Mouse (Mus musculus) hindlimb bud, embryonic 11.5 days (tissue): Measurements from ENCODE around the gene Fam222b.
"Not testable (repeated sequence)": the region's sequence is repeated elsewhere in the genome, so short reads cannot be mapped to it uniquely, and the experiment has no call there.

Experiments
- DNase-seq: peaks from one replicate; pipeline ENCODE4 v3.0.0-alpha.2; 2012; ENCODE audit warnings: low read depth, low spot score; ENCODE audit errors: extremely low spot score

Fam222b gene

GRCm38 (mm10) chr11:78134344-78134743 lies 39.9 kb downstream of the Fam222b start:
- no peak for DNase-seq

GRCm38 (mm10) chr11:78135314-78135713 lies 40.9 kb downstream of the Fam222b start:
- not testable (repeated sequence) for DNase-seq

DNA sequence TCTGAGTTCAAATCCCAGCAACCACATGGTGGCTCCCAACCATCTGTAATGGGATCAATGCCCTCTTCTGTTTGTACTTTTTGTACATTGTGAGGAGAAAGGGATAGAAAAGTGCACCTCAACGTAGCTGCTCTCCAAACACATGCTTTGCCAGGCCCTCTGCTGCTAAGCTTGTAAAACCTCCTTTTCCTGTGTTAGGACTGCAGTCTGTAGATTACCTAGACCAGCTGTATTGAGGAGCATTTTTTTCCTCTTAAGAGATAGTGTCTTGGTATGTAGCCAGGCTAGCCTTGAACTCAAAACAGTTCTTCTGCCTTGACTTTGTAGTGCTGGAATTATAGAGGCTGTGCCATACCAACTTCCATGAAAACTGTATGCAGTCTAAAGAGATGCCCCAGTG lies 41.7 kb downstream of the Fam222b start:
- DNase-seq, result no peak

GRCm38 (mm10) chr11:78137584-78137983 lies 43.1 kb downstream of the Fam222b start:
- DNase-seq, result no peak

DNA sequence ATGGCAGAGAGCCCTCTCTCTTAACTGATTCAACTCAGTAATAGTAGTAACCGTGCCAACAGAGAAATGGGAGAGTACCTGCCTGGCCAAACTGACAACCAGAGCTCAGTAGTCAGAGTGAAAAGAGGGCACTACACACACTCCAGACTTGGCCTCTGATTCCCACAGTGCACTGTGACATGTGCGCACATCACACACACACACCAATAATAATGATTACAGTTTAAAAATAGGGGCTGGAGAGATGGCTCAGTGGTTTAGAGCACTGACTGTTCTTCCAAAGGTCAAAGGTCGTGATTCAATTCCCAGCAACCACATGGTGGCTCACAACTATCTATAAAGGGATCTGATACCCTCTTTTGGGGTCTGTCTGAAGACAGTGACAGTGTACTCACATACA lies 43.6 kb downstream of the Fam222b start:
- no peak for DNase-seq

- no peak for DNase-seq
These were observed 46.2 kb downstream of the Fam222b start for GRCm38 (mm10) chr11:78140665-78141064.

DNA sequence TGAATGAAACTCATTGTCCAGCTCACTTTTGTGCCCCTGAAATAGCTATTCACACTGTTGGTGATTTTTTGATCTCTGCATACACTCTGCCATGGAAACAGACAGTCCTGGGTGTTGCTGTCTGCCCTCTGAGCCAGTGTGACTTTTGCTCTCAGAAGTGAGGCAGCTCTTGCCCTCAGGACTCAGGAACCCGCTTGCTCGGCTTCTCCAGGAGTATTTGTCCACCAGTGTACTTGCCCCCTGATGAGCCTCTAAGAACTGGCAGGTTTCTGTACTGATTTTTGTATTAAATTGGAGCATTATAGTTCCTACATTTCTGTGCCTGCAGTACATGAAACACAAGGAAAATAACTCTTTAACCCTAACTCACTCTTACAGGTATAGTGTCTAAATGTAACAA lies 49.1 kb downstream of the Fam222b start:
- no peak for DNase-seq

DNA sequence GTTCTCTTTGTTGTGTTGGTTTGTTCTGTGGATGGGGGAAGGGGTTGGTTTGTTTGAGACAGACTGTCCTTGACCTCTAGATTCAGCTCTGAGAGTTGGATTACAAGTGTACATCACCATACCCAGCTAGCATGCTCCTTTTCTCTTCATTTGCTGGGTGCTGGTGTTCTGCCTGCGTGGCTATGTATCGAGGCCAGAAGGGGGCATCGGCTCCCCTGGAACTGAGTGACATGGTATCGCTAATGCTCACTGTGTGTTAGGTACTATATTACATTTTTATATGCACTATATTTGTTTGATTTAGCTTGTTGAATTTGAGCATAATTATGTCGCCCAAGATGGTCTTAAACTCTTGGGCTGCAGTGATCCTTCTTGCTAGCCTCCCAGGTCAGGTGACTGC lies 51.7 kb downstream of the Fam222b start:
- DNase-seq, result no peak

DNA sequence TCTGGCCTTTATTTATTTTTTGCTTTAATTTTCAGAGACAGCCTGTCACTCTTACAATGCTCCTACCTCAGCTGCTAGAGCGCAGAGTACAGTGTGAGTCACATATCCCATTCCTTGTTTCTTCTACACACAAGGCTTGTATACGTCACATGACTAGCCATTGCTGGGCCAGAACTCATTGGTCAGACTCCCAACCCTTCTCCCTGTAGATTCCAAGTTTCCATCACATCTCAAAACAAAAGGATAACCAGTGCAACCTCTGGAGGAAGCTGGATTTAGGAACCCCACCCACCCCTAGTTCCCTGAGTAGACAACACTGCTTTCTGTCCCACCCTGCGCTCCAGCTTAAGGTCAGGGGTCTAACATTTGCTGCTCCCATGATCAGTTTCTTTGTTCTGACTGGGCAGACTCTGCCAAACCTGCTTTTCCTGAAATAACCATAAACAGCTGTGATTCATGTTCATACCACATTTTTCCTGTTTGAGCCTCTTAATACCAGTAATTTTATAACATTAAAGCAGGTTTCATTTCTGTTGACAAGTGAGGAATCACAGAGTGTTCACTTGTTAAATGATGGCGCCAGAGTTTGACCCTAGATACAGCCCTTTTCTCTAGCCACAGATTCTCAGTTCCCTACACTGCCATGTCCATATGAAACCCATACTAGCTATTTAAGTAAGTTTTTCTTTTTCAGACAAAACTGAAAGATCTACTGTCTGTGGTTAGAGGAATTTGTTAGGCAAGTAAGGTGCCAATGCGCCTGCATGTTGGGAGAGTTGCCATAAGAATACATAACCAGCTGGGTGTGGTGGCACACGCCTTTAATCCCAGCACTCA lies 52.5 kb downstream of the Fam222b start:
- no peak for DNase-seq

DNA sequence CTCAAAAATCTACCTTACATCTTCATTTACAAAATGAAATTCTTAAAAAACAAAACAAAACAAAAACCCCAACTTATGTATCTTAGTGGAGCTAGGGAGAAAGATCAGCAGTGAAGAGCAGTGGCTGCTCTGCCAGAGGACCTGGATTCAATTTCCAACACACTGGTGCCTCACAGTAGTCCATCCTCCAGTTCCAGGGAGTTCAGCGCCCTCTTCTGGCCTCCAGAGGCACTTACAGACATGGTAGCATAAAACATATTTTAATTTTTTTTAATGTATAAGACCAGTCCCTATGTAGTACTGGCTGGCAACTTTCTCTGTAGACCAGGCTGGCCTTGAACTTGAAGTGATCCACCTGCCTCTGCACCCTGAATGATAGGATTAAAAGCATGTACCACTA lies 56.7 kb downstream of the Fam222b start:
- no peak for DNase-seq

GRCm38 (mm10) chr11:78152299-78153231 lies 58.1 kb downstream of the Fam222b start:
- no peak for DNase-seq

DNA sequence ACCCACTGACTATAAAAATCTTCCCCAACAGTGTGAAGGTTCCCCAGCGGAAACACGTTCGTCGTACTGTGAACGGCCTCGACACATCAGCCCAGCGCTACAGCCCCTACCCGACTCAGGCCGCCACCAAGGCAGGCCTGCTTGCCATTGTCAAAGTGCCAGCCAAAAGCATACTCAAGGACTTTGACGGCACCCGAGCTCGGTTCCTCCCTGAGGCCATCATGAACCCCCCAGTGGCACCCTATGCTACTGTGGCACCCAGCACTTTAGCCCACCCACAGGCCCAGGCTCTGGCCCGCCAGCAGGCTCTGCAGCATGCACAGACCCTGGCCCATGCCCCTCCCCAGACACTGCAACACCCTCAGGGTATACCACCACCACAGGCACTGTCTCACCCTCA lies 59.3 kb downstream of the Fam222b start:
- no peak for DNase-seq

DNA sequence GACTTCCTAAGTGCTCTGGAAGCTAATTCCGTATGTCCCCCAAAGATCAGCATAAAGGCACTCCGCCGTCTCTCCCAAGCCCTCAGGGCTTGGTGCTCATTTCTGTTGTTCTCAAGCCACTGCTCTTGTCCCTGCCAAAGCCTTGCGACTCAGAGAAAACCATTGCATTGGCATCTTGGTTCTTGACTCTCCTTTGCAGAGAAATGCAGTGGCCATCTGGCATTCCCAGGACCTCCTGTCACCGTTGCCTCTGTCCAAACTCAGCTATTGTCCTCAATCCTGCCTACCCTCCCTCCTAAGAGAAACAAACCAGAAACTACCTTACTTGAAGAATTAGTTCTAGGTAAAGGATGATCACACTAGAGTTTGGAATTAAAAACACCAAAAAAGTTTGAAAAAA lies 61.2 kb downstream of the Fam222b start:
- no peak for DNase-seq

DNA sequence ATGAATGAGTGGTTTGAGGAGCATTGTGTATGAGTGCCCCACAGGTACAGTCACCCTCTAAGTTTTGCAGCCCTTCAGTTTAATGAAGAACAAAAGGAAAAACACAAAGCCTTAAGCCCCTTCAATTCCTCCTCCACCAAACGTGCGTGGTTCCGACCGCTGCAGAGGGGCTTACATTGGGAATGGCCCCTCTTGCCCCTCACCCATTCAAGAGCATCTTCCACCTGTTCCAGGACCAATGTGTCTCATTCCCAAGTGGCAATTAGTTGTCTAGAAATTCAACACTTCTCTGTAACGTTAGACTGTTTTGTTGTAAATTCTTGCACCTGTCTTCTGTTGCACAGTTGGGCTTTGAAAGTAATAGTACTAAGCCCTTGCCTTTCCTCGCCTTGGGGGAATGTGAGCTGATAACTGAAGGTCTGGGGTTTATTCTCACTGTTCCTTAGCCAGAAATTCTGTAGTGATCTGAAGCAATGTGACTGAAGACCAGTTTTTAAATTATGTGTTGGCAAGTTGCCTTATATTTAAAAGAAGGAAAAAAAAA lies 61.8 kb downstream of the Fam222b start:
- no peak for DNase-seq

GRCm38 (mm10) chr11:78159096-78159495 lies 64.6 kb downstream of the Fam222b start:
- DNase-seq, result peak; percentile 88

DNA sequence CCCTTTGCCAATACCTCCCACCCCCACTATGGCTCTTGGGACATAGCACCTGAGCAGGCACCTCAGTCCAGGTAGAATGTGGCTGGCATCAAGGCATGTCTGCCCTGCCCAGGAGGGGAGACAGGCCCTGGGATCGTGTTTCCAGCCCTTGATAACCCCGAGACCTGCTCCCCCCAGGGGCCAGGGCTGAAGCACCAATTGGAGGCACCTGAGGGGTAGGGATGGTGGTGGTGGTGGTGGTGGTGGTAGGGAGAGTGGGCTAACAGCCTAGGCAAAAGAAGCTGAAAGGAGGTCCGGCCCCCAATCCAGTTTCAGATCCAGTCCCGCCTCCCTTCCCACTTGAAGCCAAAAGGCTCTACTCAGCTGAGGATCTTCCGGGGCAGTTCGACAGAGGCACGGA lies 65.1 kb downstream of the Fam222b start:
- DNase-seq, result no peak

GRCm38 (mm10) chr11:78160171-78160570 lies 65.7 kb downstream of the Fam222b start:
- DNase-seq, result no peak

GRCm38 (mm10) chr11:78160675-78161074 lies 66.2 kb downstream of the Fam222b start:
- DNase-seq, result no peak

- no peak for DNase-seq
These were observed 66.7 kb downstream of the Fam222b start for GRCm38 (mm10) chr11:78161169-78161568.

GRCm38 (mm10) chr11:78161968-78162367 lies 67.5 kb downstream of the Fam222b start:
- no peak for DNase-seq

GRCm38 (mm10) chr11:78162504-78162903 lies 68.0 kb downstream of the Fam222b start:
- DNase-seq, result no peak

GRCm38 (mm10) chr11:78163045-78163444 lies 68.6 kb downstream of the Fam222b start:
- no peak for DNase-seq
